ENCODE assay signal across 8 mouse cellular contexts in the genomic region with DNA sequence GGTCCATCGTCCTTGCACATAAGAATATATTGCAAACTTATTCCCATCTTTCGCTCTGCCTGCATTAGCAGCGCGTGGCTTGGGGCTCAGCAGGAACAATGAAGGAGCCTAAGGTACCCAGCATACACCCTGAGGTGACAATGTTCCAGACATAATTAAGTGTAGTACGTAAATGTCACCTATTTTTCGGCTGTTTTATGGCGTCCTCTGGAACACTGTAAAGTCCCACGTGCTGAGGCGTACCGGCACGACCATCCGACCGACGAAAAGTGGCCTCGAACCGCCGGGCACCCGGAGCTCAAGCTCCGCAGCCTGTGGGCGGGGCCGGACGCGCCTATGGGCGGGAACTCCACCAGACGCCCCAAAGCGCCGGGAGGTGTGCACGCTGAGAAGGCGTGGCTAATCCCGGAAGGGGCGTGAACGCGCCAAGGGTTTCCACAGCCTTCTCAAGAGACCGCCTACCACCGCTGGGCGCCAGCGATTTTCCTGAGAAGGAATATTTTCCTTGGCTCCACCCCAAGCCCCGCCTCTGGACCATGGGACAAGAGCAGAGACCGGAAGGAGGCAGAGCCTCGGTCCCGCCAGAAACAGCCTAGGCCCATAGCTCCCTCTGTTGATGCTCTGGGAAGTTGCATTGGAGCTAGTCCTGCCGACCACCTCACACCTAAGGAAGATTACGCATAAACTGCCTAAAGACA. TPM values are rescaled to one million over a fixed set of nuclear protein-coding genes. Genes with fewer than 3 reads are reported as not detected.
A peak's percentile ranks its signal among the peaks of the same experiment; 100 is the strongest.
DNase-seq lines count a peak whose midpoint lies in the region; ATAC-seq lines count a peak whose summit lies in the region.

Gene Srl (minus strand): TSS at position 316 of the 698 bp plus-strand sequence.

- peak; percentile 95 for DNase-seq in MEL-GATA-1-ER (ENCODE audit: extremely low read depth, low read depth)
- DNase-seq in cerebellum, adult 8-10 months: peak; percentile 97
- DNase-seq in forelimb bud, embryonic 11.5 days (ENCODE audit: low read depth, low spot score): peak; percentile 100
- peak; percentile 100 for DNase-seq in layer of hippocampus, adult 9-10 months (ENCODE audit: low spot score)
- DNase-seq in ovary, postnatal 10 days (ENCODE audit: low spot score): peak; percentile 99
- peak; percentile 93 for DNase-seq in thymus, postnatal 10 days (ENCODE audit: low spot score in 2 of 2)

- no peak within 1 kb of the TSS for H3K27ac ChIP-seq in lung, embryonic 16.5 days (ENCODE audit: low read length)

- WGBS in lung, embryonic 16.5 days: under 1% methylated on average over 43 of the region's 43 CpGs

- peak within 1 kb of the TSS; percentile 51 for H3K4me3 ChIP-seq in lung, embryonic 16.5 days (ENCODE audit: low read length)

- H3K27me3 ChIP-seq in lung, embryonic 16.5 days (ENCODE audit: control insufficient read depth, insufficient read depth, low read depth, low read length): no peaks in the 10 kb centered on the region

- peak within 1 kb of the TSS; percentile 63 for H3K4me2 ChIP-seq in lung, embryonic 16.5 days (ENCODE audit: low read depth, low read length)

- peak within 1 kb of the TSS; percentile 62 for H3K9ac ChIP-seq in lung, embryonic 16.5 days (ENCODE audit: low read length)

- ATAC-seq in hematopoietic stem cell, adult 5-6 weeks (replicated peaks in 1 of 2; ENCODE audit: insufficient read depth in 1 of 2, low FRiP score in 2 of 2, low TSS enrichment in 1 of 2, low read depth in 1 of 2, poor library complexity in 2 of 2, severe bottlenecking in 2 of 2): peak; percentile 94 to 95
- ATAC-seq in lung, embryonic 16.5 days (ENCODE audit: low read depth): peak; percentile 98

- peaks cover 8% of the 10 kb centered on the region for H3K36me3 ChIP-seq in lung, embryonic 16.5 days (ENCODE audit: control insufficient read depth, insufficient read depth, low read length)

- peaks cover 5% of the 10 kb centered on the region for H3K4me1 ChIP-seq in lung, embryonic 16.5 days (replicated peaks; ENCODE audit: control insufficient read depth, insufficient read depth, low read length)

- H3K9me3 ChIP-seq in lung, embryonic 16.5 days (ENCODE audit: control insufficient read depth, low read length): no peaks in the 10 kb centered on the region

RNA-seq across cellular contexts. Expression of gene Srl, which starts in this region (rescaled TPM):
- 21.6 and 34.5 TPM in 2 replicates for total RNA-seq in hematopoietic stem cell, adult 5-6 weeks (2017)
- 20.5 and 23.2 TPM in 2 replicates for polyA plus RNA-seq in lung, embryonic 16.5 days (2015; fragmentation: Nextera tagmentation; extraction: Ambion mirVana)
